Mouse (Mus musculus) midbrain, embryonic 12.5 days (tissue): ENCODE measurements around the gene Ppp2ca. TPM values are rescaled to one million over a fixed set of nuclear protein-coding genes. Genes with fewer than 3 reads are reported as not detected.

ENCODE experiments used
- ATAC-seq: fragments of 200-750 bp; cut with Nextera tagmentation; 2 replicates; pipeline ENCODE4 v1.8.0; 2017; ENCODE audit warnings: low read depth, moderate TSS enrichment, moderate library complexity; ENCODE audit not compliant: low FRiP score
- H3K27ac ChIP-seq: fragments of 300-500 bp; sonication (generic); replicated peaks from 2 replicates; pipeline ENCODE4 v1.5.1; 2016; ENCODE audit warnings: mild to moderate bottlenecking
- H3K27me3 ChIP-seq: fragments of 300-500 bp; sonication (generic); 2 replicates; pipeline ENCODE4 v1.6.1; 2016; ENCODE audit warnings: mild to moderate bottlenecking
- H3K36me3 ChIP-seq: fragments of 300-500 bp; sonication (generic); 2 replicates; pipeline ENCODE4 v1.6.1; 2016
- H3K4me1 ChIP-seq: fragments of 300-500 bp; sonication (generic); 2 replicates; pipeline ENCODE4 v1.6.1; 2016
- H3K4me2 ChIP-seq: fragments of 300-500 bp; sonication (generic); replicated peaks from 2 replicates; pipeline ENCODE4 v1.6.1; 2016; ENCODE audit warnings: mild to moderate bottlenecking, moderate library complexity
- H3K4me3 ChIP-seq: fragments of 300-500 bp; sonication (generic); 2 replicates; pipeline ENCODE4 v1.5.1; 2016; ENCODE audit warnings: mild to moderate bottlenecking
- H3K9ac ChIP-seq: fragments of 300-500 bp; sonication (generic); replicated peaks from 2 replicates; pipeline ENCODE4 v1.6.1; 2016; ENCODE audit warnings: mild to moderate bottlenecking, moderate library complexity
- H3K9me3 ChIP-seq: fragments of 300-500 bp; sonication (generic); 2 replicates; pipeline ENCODE4 v1.6.1; 2016; ENCODE audit warnings: mild to moderate bottlenecking
- whole genome bisulfite sequencing: fragments of 180-500 bp; shearing (Covaris S2); methylation state at CpG from one replicate; pipeline ENCODE4 v1.1.7; 2016; 5-methylcytosine and 5-hydroxymethylcytosine counted together
- polyA plus RNA-seq: library from polyadenylated mRNA; unstranded; fragments of >200 nt; fragmentation: Nextera tagmentation; extraction: Ambion mirVana; gene quantifications from 2 replicates; pipeline ENCODE4 v1.2.1, GENCODE M21; 2016

Ppp2ca gene
- polyA plus RNA-seq = 128 and 133 TPM in 2 replicates

DNA sequence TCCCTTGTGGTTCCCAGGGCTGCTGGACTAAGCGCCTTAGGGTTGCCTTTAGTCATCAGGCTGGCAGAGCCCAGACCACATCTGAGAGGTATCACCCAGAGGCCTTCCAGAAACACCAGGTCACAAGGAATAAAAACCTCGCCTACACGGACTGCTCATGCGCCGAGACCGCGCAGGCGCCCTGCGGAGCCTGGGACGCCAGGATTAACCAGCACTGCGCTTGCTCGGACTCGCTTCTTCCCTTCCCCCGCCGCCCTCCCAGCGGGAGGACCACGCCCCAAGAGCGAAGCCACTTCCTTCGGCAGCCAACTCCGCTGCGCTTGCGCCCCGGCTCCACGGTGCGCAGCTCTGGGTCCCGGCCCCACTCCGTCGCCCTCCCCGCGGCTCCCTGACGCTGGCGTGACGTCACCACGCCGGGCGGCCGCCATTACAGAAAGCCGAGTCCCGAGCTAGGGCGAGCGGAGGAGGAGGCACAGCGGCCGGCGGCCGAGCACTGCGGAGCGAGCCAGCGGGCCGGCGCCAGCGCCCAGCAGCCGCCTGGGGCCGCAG, at the start of gene Ppp2ca:
TSS of gene Ppp2ca (plus strand) at position 284 of the 549 bp plus-strand sequence.
- Histone ChIP-seq H3K9me3 (no peaks in the 10 kb centered on the region), H3K9ac (peak within 1 kb of the TSS; percentile 99), H3K27me3 (no peaks in the 10 kb centered on the region), H3K4me3 (peak within 1 kb of the TSS; percentile 100), H3K27ac (peak within 1 kb of the TSS; percentile 99), H3K4me2 (peak within 1 kb of the TSS; percentile 86), H3K4me1 (peaks cover 34% of the 10 kb centered on the region), H3K36me3 (no peaks in the 10 kb centered on the region)
- WGBS = under 1% methylated on average over 53 of the region's 53 CpGs
- peak; percentile 97 for ATAC-seq

- no peak for ATAC-seq
- Histone ChIP-seq H3K4me2 (no peak overlapping the region), H3K4me3 (no peak overlapping the region), H3K4me1 (no peaks in the 10 kb centered on the region), H3K9me3 (no peaks in the 10 kb centered on the region), H3K27ac (no peak overlapping the region), H3K9ac (no peak overlapping the region), H3K27me3 (no peaks in the 10 kb centered on the region), H3K36me3 (no peaks in the 10 kb centered on the region)
- WGBS = 89% methylated on average over 6 of the region's 6 CpGs
Measured at GRCm38 (mm10) chr11:52053371-52053770, 45.1 kb upstream of the Ppp2ca start.

DNA sequence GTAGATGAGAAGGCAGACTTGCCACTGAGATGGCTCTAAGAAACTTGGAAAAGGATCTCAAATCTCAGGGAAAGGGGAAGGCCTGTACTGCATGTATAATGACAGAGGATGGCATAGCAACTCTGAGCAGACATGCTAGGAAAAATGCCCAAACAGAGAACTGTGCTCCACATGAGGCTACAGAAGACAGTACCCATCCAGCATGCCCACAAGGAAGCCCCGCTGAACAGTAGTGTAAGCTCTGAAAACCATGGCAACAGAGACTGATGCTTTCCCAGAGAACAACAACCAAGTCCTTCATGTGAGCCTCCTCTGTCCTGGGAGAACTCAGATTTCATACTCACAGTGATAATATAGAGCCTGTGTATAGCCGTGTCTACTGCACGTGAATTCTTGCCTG, 43.8 kb upstream of the Ppp2ca start:
- no peak overlapping the region for H3K4me2 ChIP-seq
- no peak overlapping the region for H3K9ac ChIP-seq
- H3K9me3 ChIP-seq = no peaks in the 10 kb centered on the region
- no peaks in the 10 kb centered on the region for H3K27me3 ChIP-seq
- H3K36me3 ChIP-seq = no peaks in the 10 kb centered on the region
- no peak overlapping the region for H3K4me3 ChIP-seq
- no peak for ATAC-seq
- H3K4me1 ChIP-seq = no peaks in the 10 kb centered on the region
- no peak overlapping the region for H3K27ac ChIP-seq
- 80% methylated on average over 3 of the region's 3 CpGs for whole genome bisulfite sequencing

DNA sequence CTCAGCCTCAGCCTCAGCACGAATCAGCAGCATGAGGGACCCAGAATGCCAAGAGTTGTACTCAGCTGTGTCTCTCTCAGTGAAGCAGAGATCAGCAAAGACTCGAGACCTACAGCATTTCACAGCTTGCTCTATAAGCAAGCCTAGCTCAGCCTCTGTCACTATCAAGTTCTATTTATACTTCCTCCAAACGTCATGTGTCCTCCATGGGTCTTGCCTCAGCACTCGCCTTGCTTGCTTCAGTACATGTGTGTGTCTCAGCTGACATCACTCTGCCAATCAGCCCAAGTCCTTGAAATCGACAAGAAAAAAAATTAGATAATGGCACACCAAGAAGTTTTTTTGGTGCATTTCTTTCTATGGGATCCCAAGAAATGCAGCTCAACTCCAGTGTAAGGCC, 42.3 kb upstream of the Ppp2ca start:
- Histone ChIP-seq H3K4me3 (no peak overlapping the region), H3K36me3 (no peaks in the 10 kb centered on the region), H3K9ac (no peak overlapping the region), H3K27ac (no peak overlapping the region), H3K9me3 (no peaks in the 10 kb centered on the region), H3K4me2 (no peak overlapping the region), H3K4me1 (no peaks in the 10 kb centered on the region), H3K27me3 (no peaks in the 10 kb centered on the region)
- 84% methylated on average over 5 of the region's 5 CpGs for WGBS
- ATAC-seq = no peak

GRCm38 (mm10) chr11:52059001-52059400, 39.5 kb upstream of the Ppp2ca start:
- Histone ChIP-seq H3K4me1 (no peaks in the 10 kb centered on the region), H3K27me3 (no peaks in the 10 kb centered on the region), H3K9ac (no peak overlapping the region), H3K4me2 (no peak overlapping the region), H3K27ac (no peak overlapping the region), H3K9me3 (no peaks in the 10 kb centered on the region), H3K36me3 (no peaks in the 10 kb centered on the region), H3K4me3 (no peak overlapping the region)
- no peak for ATAC-seq
- WGBS = 81% methylated on average over 5 of the region's 5 CpGs

DNA sequence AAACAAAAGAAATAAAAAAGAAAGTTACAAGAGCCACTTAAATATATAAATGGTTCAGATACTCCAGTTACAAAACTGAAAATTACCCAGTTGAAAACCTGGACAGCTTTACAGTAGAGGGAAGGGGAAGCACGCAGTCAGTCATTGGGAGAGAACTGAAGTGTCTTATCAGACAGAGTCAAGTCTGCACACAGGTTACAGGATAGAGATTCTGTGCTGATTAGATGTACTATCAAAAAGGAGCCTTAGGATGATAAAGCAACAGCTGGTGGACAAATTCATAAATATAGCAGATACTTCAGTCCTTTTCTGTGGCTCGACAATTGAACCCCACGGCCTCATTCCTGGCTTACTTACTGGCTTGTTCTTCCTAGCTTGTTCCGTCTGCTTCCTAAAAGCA, 38.2 kb upstream of the Ppp2ca start:
- 95% methylated on average over 4 of the region's 4 CpGs for WGBS
- no peaks in the 10 kb centered on the region for H3K27me3 ChIP-seq
- no peaks in the 10 kb centered on the region for H3K36me3 ChIP-seq
- H3K4me3 ChIP-seq = no peak overlapping the region
- H3K4me1 ChIP-seq = no peaks in the 10 kb centered on the region
- H3K9me3 ChIP-seq = no peaks in the 10 kb centered on the region
- ATAC-seq = no peak
- no peak overlapping the region for H3K27ac ChIP-seq
- H3K9ac ChIP-seq = no peak overlapping the region
- H3K4me2 ChIP-seq = no peak overlapping the region

DNA sequence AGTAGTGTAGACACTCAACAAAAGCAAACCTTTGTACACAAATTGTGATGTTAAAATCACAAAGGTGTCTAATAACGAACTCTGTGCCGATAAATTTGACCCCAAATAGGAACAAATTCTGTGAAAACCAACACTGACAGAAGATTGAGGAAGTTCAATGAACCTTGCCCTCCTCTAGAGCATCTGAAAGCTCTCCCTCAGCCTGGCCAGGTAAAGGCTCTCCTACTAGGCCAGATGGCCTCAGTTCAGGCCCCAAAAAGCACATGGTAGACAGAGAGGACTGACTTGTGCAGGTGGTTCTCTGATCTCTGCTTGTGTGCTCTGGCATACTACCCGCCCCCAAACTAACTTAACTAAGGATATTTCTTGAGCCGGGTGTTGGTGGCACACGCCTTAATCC, 36.1 kb upstream of the Ppp2ca start:
- ATAC-seq = no peak
- H3K4me3 ChIP-seq = no peak overlapping the region
- H3K9me3 ChIP-seq = no peaks in the 10 kb centered on the region
- H3K4me2 ChIP-seq = no peak overlapping the region
- H3K27ac ChIP-seq = no peak overlapping the region
- no peaks in the 10 kb centered on the region for H3K27me3 ChIP-seq
- no peaks in the 10 kb centered on the region for H3K36me3 ChIP-seq
- no peak overlapping the region for H3K9ac ChIP-seq
- 95% methylated on average over 5 of the region's 5 CpGs for WGBS
- 0 out of 2 replicates have a peak, but pooled peaks cover 6% of the 10 kb centered on the region for H3K4me1 ChIP-seq

GRCm38 (mm10) chr11:52064398-52064797, 34.1 kb upstream of the Ppp2ca start:
- Histone ChIP-seq H3K4me3 (no peak overlapping the region), H3K36me3 (no peaks in the 10 kb centered on the region), H3K9ac (no peak overlapping the region), H3K9me3 (no peaks in the 10 kb centered on the region), H3K27me3 (no peaks in the 10 kb centered on the region), H3K4me2 (no peak overlapping the region), H3K27ac (no peak overlapping the region), H3K4me1 (0 out of 2 replicates have a peak, but pooled peaks cover 6% of the 10 kb centered on the region)
- ATAC-seq = no peak
- WGBS = 56% methylated on average over 3 of the region's 3 CpGs

GRCm38 (mm10) chr11:52065841-52066240, 32.6 kb upstream of the Ppp2ca start:
- no peaks in the 10 kb centered on the region for H3K9me3 ChIP-seq
- ATAC-seq = no peak
- WGBS = 10% methylated on average over 5 of the region's 5 CpGs
- H3K27me3 ChIP-seq = no peaks in the 10 kb centered on the region
- H3K9ac ChIP-seq = peak overlapping the region; percentile 34; the same call in 1 of the 2 replicates
- H3K36me3 ChIP-seq = no peaks in the 10 kb centered on the region
- no peak overlapping the region for H3K4me2 ChIP-seq
- no peak overlapping the region for H3K4me3 ChIP-seq
- no peak overlapping the region for H3K27ac ChIP-seq
- 0 out of 2 replicates have a peak, but pooled peaks cover 6% of the 10 kb centered on the region for H3K4me1 ChIP-seq

- Histone ChIP-seq H3K4me3 (no peak overlapping the region), H3K9me3 (no peaks in the 10 kb centered on the region), H3K36me3 (no peaks in the 10 kb centered on the region), H3K27me3 (no peaks in the 10 kb centered on the region), H3K4me1 (no peaks in the 10 kb centered on the region), H3K27ac (no peak overlapping the region), H3K9ac (no peak overlapping the region), H3K4me2 (no peak overlapping the region)
- ATAC-seq = no peak
- WGBS = 90% methylated on average over 10 of the region's 10 CpGs
Measured at GRCm38 (mm10) chr11:52071768-52072167, 26.7 kb upstream of the Ppp2ca start.

DNA sequence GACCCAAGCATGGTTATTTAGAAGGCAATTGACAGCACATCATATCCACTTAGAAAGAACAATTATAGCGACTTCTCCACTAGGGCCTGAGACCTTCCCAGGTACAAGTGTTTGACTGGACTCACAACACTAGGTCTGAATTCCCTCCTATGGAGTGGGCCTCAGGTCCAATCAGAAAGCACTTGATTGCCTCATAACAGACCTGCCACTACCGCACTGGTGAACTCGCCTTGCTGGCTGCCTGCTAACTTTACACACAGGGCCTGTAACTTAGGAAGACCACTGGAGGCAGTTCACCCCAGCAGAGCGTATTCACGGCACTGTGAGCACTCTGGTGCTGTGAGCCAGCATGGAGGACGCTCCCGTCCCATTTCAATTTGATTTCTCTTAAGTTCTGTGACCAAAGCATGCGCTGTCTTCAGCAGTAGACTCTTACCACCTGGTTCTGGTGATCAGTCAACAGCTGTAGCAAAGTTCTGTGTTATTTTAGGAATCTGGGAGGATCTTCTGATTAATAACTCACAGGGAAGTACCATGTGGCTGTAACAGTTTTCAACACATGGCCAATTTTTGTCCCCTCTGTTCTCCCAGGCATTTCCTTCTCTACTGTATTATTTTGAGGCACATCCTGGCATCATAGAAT, 24.8 kb upstream of the Ppp2ca start:
- no peak overlapping the region for H3K27ac ChIP-seq
- no peaks in the 10 kb centered on the region for H3K9me3 ChIP-seq
- no peak for ATAC-seq
- H3K4me3 ChIP-seq = no peak overlapping the region
- WGBS = 88% methylated on average over 8 of the region's 8 CpGs
- H3K4me2 ChIP-seq = no peak overlapping the region
- H3K36me3 ChIP-seq = no peaks in the 10 kb centered on the region
- H3K4me1 ChIP-seq = no peaks in the 10 kb centered on the region
- no peaks in the 10 kb centered on the region for H3K27me3 ChIP-seq
- no peak overlapping the region for H3K9ac ChIP-seq

- no peak overlapping the region for H3K4me2 ChIP-seq
- no peak for ATAC-seq
- WGBS = 80% methylated on average over 14 of the region's 14 CpGs
Measured at GRCm38 (mm10) chr11:52074626-52075470, 23.6 kb upstream of the Ppp2ca start.

More at GRCm38 (mm10) chr11:52074626-52075470, 23.6 kb upstream of the Ppp2ca start:
- Histone ChIP-seq H3K27ac (no peak overlapping the region), H3K9me3 (no peaks in the 10 kb centered on the region), H3K4me1 (peaks cover 1% of the 10 kb centered on the region; the same call in 1 of the 2 replicates), H3K27me3 (no peaks in the 10 kb centered on the region), H3K9ac (no peak overlapping the region), H3K4me3 (no peak overlapping the region), H3K36me3 (no peaks in the 10 kb centered on the region)
